Mouse (Mus musculus): ENCODE data around the gene Slc25a28. TPM values are rescaled to one million over a fixed set of nuclear protein-coding genes. Genes with fewer than 3 reads are reported as not detected.

Gene Slc25a28
- total RNA-seq, 2 experiments from 2014 or later, result 48.8 to 50.7 TPM

DNA sequence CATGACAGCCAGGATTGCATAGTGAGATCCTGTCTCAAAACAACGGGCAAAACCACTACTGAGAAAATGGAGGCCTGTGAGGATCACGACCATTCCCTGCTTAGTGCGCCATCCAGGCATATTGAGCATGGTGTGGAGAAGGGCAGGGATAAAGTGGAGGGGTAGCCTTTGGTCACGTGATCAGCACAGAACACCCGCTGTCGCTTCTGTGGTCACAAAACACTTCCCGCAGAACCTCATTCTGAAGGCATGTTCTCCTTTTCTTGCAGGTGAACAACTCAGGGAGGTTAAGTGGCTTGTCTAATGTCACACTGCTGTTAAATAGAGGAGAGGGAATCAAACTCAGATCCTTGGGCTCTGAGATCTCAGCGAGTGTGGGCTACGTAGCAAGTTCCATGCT lies 29.2 kb downstream of the Slc25a28 start:
- intact Hi-C loops (cut with DNase I), result no loop called here
- no peak for DNase-seq

DNA sequence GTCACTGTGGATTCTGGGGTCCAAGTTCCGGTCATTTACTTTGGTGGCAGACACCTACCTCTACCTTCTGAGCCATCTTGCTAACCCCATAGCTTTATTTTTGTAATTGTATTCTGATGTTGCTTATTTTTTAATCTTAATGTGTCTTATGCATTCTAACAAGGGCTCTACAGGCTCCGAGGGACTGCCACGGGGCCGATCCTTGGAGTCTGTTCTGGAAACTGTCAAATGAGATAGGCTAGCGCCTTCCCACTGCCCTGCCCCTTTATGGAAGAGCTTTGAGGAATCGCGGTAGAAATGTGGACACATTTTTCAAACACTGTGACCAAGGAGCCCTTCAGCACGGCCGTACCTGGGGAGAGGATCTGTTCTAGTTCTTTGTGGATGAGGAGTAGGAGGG lies 31.8 kb downstream of the Slc25a28 start:
- intact Hi-C loops (cut with DNase I), result no loop called here
- no peak for DNase-seq

DNA sequence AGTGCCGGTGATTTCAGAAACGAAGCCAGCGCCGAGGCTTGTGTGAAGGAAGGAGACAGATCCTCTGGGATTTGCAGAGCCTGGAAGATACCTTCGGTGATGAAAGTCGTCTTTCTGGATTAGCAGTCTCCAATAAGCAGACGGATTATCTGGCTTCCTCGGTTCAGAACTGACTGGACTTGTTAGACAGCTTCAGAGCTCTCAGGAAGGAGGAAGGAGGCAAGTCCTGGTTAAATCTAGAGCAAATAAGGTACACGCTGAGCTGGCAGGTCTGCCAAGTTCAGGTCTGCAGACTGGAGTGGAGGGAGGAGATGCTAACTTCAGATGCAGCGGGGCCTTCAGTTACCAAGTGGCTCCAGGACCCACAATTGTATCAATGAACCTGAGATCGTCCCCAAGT lies 32.8 kb downstream of the Slc25a28 start:
- intact Hi-C loops (cut with DNase I), result no loop called here
- DNase-seq, result no peak

DNA sequence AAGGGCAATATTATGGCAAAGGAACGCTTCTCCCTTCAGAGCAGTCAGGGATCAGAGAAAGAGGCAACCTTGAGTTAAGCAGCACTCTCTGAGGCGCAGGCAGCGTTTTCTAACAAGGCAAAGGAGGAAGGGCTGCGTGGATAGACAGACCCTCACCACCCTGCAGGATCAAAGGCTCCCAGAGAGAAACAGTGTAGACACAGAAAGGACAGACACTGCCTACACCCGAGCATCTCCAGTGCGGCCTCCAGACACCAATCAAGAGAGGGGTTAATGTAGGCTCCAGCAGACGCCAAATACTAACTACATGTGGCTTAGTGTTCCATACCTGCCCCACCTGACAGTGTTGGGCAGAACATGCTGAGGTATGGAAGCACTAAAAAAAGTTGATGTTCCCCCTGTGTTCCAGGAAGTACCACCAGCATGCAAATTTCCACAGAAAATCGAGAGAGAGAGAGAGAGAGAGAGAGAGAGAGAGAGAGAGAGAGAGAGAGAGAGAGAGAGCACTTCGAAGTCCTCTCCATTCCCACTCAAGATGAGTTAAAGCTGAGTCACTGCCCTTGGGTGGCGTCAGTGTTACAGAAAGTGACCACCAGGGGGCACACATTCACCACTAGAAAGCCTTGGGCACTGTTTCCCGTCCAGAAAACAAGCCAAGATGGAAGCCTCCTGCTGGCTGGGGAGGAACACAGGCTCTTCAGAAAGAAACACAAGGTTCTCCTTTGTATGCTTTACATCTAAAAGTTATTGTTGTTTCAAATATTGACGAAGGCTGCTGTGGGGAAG lies 44.0 kb downstream of the Slc25a28 start:
- intact Hi-C loops (cut with DNase I), result no loop called here
- DNase-seq, result peak; percentile 83

DNA sequence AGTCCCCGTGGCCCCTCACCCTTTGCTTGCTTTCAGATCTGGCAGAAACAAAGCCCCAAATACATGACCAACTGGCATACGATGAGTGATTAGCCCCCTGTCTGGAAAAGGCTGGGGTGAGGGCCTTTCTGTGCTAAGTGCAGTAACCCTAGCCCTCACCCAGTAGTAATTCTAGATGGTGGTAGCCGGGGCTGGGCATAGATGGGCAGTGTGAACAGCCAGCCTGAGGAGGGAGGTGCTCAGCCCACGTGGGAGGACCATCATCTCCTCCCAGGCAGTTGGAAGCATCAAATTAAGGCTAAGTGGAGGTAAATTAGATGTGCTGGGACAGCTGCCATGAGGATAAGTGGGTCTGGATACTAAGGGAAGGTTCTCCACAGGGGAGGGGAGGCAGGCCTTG lies 45.6 kb downstream of the Slc25a28 start:
- intact Hi-C loops (cut with DNase I), result no loop called here
- no peak for DNase-seq

DNA sequence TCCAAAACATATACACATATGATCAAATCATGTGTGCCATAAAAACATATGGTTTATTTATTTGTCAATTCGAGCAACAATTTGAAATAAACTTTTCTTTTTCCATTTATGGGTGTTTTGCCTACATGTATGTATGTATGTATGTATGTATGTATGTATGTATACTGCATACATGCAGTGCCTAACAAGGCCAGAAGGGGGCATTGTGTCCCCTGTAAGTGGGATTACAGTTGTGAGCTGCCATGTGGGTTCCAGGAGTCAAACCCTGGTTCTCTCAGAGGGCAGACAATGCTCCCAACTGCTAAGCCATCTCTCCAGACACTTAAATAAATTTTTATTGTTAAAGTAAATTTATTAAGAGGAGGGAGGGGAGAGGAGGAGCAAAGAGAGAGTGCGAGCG lies 47.3 kb downstream of the Slc25a28 start:
- intact Hi-C loops (cut with DNase I), result no loop called here
- no peak for DNase-seq

DNA sequence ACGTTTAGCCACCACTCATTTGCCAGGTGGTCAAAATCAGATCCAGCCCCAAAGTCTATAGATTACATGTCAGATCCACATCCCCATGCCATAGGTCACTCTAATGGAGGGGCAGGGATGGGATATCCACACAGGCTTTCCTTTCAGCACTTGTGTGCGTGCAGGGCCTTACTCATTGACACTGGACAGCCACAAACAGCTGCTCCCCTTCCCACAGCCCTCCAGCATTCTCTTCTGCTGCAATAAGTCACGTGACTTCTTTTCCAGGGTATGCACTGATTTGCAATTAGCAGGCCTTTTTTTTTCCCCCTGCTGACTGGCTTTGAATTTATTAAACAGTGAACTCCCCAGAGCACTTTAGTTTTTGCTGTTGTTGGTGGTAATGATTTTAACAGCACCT lies 48.5 kb downstream of the Slc25a28 start:
- intact Hi-C loops (cut with DNase I), result no loop called here
- DNase-seq, result no peak

DNA sequence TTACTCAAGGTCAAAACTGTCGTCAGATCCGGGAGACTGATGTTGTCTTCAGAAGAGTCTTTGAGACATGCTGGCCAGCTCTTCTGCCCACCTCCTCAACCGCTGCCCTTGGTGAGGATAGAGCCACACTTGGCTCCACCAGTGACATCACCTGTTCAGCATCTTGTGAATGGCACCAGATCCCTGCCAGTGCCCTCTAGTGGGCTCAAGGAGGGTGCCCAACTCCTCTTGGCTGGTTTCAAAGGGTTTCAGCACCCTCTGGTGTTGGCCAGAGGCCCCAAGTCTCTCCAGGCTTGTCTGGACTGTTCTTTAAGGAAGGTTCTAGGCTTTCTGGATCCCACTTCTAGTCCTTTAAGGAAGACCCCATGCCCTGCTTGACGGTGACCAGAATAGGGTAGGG lies 50.8 kb downstream of the Slc25a28 start:
- intact Hi-C loops (cut with DNase I), result no loop called here
- DNase-seq, result peak; percentile 40

DNA sequence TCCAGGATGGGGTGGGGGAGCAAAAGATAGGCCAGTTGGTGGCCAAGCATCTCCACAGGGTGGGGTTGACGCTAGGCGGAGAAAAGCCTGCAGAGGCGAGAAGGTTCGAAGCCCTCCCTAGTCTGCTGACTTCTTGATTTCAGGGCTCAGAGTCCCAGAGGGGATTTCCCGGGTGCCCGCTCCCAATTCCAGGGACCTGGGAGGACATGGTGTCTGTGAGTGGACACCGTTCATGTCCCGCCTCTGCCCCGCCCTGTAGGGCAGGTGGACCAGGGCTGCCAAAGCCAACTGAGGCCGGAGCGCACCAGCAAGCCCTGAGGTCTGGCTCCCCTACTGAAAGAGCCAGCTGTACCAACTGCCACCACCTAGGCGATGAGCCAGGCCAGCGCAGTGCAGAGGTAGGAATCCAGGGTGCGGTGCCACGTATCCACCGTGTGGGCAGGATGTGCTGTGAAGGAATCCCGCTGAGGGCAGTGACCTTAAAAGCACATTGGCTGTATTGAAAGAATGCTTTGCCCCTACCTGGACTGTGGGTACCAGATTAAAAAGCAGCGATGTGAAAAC lies 54.7 kb downstream of the Slc25a28 start:
- DNase-seq, result no peak
- intact Hi-C loops (cut with DNase I), result no loop called here

DNA sequence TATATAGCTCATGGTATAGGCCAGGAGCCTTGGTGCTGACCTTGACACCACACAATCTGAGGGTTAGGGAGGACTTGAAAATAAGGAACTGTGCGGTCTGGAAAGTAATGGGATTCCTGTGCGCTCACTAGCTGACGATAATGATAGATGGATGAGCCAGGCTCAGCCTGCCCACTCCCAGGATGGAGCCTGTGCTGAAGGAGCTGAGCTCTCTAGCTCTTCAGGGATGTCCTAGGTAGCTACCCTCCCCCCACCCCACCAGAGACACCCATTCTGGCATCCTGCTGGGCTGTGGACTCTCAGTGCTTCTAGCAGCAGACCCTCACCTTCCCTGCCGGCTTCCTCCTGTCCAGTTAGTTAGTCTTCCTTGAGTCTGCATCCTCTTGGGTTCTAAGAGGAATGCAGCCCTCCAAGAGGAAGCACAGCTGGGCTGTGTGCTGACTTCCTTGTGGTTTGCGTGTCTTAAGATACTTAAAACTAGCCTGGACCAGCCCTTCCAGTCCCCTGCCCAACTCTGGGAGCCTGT lies 56.1 kb downstream of the Slc25a28 start:
- no peak for DNase-seq
- intact Hi-C loops (cut with DNase I), result no loop called here

DNA sequence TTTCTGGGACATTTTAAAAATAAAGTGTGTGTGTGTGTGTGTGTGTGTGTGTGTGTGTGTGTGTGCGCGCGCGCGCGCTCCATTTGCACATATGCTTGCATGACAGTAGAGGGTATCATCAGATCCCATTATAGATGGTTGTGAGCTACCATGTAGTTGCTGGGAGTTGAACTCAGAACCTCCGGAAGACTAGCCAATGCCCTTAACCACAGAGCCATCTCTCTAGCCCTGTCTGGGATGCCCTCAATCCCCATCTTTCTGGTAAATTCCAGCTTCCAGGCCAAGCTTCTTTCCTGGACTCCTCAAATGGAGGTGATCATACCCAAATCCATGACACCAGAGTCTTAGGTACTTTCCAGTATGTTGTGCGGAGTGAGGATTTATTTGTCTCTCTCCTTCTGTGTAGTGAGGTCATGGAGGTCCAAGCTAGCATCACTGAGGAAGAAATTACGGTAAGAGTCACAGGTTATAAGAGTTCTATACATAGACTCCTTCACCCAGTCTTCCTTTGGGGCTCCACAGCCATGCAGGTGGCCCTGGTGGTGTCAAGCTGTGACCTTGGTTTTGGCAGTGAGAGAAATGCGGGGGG lies 56.8 kb downstream of the Slc25a28 start:
- intact Hi-C loops (cut with DNase I), result no loop called here
- DNase-seq, result no peak

DNA sequence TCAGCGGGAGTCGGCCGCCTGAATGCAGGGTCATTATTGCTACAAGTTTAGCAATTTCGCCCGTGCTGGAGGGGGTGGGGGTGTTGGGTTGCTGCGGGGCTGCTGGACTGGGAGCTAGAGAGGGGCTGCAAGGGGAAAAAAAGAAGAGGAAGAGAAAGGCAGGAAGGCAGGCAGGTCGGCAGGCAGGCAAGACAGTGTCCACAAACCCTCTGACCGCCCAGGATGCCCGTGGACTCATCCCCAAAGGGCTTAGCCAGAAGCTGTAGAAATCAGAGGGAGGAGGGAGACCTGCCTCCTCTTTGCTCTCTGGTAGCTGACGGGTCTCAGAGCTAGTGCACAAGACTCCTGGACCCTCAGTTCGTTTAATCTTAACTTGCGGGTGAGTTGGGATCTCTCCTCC lies 57.8 kb downstream of the Slc25a28 start:
- no peak for DNase-seq
- intact Hi-C loops (cut with DNase I), result no loop called here

DNA sequence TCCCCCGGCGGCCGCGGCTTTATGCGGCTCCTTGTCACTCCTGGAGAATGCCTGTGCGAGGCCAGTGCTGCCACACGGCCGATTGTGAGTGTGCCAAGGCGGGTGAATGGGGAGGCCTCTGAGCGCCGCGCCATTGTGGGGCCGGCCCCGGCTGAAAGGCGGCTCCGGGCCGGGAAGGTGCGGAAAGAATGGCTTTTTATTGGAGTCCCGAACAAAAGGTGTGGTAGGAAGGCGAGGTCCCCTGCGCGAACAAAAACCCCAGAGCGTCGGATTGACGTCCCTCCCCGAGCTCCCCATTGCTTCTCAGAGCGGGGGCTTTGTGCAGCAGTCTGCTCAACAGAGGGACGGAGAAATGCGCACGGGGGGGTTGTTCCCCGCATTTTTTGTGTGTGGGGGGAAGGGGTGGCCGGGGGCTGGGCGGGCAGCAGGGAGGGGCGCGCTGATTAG lies 58.2 kb downstream of the Slc25a28 start:
- intact Hi-C loops (cut with DNase I), result no loop called here
- no peak for DNase-seq

DNA sequence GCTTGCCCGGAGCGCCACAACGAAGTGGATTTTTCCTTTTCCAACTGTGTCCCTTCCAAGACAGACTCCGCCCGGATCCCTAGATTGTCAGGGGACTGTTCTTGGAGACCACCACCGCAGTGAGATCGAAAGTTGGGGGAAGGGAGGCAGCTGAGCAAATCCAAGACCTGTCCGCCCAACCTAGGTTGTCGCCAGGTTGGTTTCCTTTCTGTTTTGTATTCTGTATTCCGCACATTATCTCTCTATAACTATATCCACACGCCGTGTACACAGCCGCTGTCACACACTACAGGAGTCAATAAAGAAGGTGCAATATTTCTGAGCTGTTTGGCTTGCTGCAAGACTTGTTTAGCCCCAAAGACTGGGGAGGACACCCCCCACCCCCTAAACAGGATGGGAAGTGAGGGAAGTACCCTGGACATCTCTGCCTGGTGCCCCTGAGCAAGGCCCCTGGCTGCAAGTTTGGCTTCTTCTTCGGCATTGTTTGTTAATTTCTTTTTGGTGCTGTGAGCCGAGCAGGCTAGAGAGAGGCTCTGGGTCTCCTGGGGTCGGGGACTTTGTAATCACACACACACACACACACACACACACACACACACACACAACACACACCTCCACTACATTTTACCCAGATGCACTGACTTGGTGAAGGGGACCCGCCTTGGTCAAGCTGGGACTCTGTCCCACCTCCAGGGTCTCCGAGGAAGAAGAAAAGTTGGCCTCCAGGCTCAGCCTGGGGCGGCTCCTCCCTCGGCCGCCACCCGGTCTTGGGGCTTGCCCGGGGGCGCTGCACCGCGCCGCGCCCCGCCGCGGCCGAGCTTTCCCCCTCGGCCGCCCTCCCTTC lies 58.9 kb downstream of the Slc25a28 start:
- DNase-seq, result no peak
- intact Hi-C loops (cut with DNase I), result no loop called here

DNA sequence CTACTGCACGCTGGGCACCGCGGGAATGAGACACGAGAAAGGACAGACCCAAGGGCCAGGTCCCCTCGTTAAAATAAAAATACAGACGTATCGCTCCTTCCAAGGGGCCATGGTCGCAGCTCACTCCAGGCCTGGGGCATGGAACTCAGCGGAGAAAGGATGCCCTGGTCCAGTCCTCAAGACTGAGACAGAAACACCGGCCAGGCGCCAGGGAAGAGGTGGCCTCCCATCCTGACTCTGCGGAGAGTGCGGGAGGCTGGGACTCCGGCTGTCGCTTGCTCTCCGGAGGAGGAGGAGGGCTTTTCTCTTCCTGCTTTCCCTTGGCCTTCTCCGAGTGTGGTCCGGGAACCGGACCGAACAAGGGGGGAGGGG lies 59.6 kb downstream of the Slc25a28 start:
- intact Hi-C loops (cut with DNase I), result no loop called here
- no peak for DNase-seq

DNA sequence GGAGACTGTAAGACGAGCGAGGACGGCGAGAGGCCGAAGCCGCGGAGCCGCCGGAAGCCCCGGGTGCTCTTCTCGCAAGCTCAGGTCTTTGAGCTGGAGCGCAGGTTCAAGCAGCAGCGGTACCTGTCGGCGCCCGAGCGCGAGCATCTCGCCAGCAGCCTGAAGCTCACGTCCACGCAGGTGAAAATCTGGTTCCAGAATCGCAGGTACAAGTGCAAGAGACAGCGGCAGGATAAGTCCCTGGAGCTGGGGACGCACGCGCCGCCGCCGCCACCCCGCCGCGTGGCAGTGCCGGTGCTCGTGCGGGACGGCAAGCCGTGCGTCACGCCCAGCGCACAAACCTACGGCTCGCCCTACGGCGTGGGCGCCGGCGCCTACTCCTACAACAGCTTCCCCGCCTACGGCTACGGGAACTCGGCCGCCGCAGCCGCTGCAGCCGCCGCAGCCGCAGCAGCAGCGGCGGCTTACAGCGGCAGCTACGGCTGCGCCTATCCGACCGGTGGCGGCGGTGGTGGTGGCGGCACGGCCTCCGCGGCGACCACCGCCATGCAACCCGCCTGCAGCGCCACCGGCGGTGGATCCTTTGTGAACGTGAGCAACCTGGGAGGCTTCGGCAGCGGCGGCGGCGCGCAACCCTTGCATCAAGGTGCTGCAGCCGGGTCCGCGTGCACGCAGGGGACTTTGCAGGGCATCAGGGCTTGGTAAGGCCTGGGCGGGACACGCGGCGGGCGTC lies 60.2 kb downstream of the Slc25a28 start:
- DNase-seq, result no peak
- intact Hi-C loops (cut with DNase I), result no loop called here
